Mouse (Mus musculus): ENCODE measurements around the gene Lrch1.

The Lrch1 gene

GRCm38 (mm10) chr14:74852965-74853758, 94.5 kb downstream of the Lrch1 start:
- DNase-seq (ENCODE audit: low spot score): no peak

GRCm38 (mm10) chr14:74851866-74852265, 95.8 kb downstream of the Lrch1 start:
- DNase-seq (ENCODE audit: low spot score): no peak

GRCm38 (mm10) chr14:74849020-74849419, 98.7 kb downstream of the Lrch1 start:
- DNase-seq (ENCODE audit: low spot score): no peak

DNA sequence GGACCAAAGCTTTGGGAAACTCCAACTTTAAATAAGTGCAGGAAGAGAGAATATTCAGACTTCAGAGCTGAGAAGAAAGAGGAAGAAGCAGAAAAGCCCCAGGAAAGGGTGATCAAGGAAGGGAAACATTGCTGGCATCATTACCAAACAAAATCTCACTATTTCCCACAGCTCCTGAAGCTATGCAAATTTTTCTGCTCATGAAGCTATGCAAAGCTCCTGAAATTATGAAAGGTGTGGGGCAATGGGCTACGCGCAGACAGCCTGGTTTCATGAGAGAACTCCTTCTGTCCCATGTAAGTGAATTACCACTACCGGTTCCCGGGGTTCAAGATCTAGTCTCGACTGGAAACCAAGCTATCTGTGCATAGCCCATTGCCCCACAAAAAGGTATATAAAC, 99.5 kb downstream of the Lrch1 start:
- DNase-seq (ENCODE audit: low spot score): no peak

- peak; percentile 94 for DNase-seq (ENCODE audit: low spot score)
Measured at GRCm38 (mm10) chr14:74847311-74848133, 100.2 kb downstream of the Lrch1 start.

DNA sequence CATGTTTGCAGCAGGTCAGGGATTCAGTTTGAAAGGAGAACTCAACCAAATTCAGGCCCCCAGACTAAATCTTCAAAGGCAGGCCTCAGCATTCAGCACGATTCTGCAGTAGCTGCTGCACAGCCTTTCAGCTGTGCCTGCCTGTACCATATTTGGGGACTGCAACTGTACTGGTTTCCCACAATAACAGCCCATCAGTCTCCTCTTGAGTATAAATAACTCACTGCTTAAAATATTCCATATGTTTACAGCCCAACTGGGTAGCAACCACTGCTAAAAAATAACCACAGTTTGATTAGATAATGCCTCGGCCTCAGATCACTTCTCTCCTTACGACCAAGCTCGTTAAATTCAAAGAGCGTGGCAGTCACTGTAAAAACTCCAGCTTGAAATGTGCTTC, 101.0 kb downstream of the Lrch1 start:
- no peak for DNase-seq (ENCODE audit: low spot score)

DNA sequence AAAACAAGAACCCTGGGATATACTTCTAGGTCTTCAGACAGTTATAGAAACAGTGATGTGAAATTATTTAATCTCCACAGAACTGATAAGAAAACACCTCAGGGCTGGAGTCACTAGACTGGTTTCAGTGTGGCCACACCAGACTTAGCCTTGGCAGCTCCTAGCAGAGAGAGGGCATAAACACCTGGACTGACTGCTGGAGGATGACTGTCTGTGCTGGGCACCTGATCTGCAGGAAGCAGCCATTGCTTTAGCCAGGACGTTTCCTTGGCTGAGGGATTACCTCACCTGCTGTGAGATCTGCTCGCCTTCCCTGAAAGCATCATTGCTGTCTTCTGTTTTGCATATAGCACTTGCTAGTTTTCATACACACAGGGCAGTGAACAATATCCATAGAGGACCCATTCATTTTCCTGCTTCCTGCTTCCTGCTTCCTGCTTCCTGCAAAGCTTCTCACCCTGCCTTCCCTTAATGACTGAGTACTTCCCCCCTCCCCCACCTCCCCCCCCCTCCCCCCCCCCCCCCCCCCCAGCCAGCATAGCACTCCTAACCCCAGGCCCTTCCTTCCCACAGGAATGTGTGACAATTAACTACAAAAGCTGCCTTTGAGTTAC, 101.9 kb downstream of the Lrch1 start:
- no peak for DNase-seq (ENCODE audit: low spot score)

DNA sequence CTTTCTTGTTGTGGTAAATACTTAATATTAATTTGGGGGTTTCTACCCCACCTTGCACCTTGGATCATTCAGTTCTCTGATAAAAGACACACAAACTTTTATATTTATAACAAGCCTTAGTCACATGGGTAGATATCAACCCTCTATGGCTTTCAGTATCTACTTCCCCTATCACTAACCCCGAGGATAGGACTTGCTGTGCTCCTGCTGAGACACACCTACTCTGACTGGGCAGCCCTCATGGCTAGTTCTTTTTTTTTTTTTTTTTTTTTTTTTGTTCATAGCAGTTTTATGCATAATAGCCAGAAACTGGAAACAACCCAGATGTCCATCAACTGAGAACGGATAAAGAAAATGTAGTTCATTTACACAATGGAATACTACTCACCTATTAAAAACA, 106.0 kb downstream of the Lrch1 start:
- DNase-seq (ENCODE audit: low spot score): no peak

DNA sequence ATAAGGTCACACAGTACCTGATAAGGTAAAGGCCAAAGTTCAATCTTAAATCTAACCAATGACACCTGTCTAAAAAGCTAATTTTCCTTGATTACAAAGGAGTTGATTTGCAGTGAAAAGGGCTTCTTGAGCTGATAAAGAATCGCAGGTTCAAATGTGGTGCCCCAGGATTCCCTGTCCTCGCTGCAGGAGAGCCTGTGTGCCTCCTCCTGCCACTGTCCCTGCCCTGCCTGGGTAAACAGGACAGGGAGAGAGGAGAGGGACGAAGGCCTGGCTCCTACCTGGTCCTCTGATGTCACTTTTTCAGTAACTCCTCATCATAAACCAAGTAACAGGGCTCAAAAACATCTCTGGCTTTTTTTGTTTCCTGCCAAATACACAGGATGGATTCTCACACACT, 106.4 kb downstream of the Lrch1 start:
- no peak for DNase-seq (ENCODE audit: low spot score)

DNA sequence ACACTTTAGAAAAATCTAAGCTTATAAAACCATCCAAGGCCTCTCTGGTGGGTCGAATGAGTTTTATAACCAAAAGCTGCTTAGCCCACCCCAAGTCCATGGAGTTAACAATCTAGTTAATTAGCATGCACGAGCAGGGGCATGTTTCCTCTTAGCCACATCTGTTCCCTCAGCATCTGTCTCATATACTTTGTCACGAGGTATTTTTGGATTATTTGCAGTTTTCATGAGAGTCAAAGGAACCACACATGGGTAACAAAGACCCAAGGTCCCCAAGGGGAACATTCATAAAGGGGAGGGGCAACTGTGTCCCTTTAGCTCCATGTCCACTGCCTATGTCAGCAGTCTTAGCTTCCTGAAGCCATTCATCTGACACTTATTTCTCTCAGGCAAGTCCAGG, 106.9 kb downstream of the Lrch1 start:
- DNase-seq (ENCODE audit: low spot score): no peak

GRCm38 (mm10) chr14:74840328-74840727, 107.3 kb downstream of the Lrch1 start:
- no peak for DNase-seq (ENCODE audit: low spot score)

DNA sequence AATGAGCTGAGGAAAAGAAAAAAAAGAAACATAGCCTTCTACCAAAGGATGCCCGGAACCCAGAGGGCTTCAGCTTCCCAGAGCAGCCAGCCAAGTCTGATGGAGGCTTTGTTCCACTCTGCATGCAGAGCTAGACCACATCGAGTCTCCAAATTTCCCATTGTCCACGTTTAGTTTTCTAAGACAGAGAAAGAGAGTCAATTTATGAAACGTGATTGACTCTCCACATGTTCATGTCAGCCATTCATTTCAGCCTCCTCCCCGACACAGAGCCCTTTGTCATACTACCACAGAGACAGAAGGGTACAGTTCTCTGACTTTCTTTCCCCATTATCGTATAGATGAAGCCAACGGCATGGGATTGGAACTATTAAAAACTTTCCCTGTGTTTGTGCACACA, 108.9 kb downstream of the Lrch1 start:
- DNase-seq (ENCODE audit: low spot score): no peak

DNA sequence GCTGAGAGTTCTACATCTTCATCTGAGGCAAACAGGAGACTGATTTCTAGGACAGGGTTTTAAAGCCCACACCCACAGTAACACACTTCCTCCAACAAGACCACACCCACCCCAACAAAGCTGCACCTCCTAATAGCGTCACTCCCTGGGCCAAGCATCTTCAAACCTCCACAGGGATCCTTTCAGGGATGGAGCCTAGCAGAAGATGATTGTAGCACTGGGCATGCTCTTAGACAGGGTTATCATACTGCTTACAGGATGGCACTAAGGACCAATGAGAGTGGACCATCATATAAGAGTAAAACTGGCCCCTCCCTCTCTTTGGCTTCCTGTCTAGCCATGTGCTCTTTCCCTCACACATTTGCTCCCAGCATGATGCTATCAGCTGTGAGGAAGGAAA, 112.7 kb downstream of the Lrch1 start:
- peak; percentile 23 for DNase-seq (ENCODE audit: low spot score)

DNA sequence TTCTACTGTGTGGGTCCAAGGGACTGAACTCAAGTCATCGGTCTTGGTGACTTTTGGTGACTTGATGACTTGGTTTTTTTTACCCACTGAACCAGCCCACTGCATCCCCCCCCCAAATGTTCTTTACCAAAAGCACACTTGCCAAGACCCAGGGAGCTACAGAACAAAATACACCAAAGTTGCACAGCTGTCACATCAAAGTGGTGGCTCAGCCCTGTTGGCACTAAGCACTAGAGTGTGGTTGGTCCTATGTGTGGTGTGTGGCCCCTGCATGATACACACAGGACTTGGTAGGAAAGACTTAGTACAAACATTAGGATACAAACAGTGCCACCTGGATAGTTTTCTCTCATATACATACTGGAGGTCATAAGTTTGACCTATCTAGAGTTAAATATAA, 113.5 kb downstream of the Lrch1 start:
- DNase-seq (ENCODE audit: low spot score): peak; percentile 19

DNA sequence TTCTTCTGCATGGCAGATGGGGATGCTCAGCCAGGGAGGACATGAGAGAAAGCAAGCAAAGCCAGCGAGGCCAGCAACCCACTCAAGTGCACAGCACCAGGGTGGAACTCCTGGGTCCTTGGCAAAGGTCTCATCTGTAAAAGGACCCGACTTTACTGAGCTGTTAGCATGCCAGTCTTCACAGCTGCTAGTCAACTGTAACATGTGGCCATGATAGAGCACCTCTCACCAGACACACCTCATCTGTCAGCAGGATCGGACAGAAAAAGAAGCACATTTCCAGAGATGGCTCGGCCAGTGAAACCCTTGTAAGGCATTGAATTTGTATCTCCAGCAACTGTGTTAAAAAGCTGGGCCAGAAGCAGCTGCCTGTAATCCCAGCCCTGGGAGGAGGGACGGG, 116.0 kb downstream of the Lrch1 start:
- no peak for DNase-seq (ENCODE audit: low spot score)

DNA sequence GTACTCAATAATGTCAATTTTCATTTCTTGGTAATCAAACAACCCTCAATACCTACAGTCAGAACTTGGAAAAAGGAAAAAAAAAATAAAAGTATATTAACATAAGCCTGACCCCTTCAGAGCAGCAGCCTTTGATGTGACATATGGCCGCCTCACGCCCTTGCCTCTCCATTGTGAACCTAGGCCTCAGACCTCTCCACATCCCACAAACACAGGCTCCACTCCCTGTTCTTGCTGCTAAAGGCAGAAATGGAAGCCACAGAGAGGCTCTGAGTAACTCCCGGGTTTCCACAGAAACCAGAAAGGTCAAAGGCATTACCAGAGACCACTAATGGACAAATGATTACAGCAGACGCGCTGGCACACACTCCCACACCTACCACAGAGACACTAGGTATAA, 116.6 kb downstream of the Lrch1 start:
- DNase-seq (ENCODE audit: low spot score): no peak

DNA sequence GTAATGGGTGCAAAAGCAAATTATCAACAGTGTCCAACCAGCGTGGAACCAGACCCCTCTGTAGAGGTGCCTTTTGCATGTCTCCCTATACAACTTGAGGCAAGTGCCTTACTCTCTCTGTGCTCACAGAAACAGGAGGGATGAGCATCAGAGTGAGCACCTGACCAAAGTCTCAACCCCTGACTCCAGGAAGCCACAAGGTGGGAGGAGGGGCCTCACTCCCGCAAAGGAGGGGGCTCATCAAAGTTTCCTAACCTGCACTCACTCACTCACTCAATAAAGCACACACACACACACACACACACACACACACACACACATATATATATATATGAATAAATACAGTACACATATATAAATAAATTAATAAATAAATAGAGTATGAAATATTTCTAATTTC, 117.1 kb downstream of the Lrch1 start:
- DNase-seq (ENCODE audit: low spot score): peak; percentile 29

DNA sequence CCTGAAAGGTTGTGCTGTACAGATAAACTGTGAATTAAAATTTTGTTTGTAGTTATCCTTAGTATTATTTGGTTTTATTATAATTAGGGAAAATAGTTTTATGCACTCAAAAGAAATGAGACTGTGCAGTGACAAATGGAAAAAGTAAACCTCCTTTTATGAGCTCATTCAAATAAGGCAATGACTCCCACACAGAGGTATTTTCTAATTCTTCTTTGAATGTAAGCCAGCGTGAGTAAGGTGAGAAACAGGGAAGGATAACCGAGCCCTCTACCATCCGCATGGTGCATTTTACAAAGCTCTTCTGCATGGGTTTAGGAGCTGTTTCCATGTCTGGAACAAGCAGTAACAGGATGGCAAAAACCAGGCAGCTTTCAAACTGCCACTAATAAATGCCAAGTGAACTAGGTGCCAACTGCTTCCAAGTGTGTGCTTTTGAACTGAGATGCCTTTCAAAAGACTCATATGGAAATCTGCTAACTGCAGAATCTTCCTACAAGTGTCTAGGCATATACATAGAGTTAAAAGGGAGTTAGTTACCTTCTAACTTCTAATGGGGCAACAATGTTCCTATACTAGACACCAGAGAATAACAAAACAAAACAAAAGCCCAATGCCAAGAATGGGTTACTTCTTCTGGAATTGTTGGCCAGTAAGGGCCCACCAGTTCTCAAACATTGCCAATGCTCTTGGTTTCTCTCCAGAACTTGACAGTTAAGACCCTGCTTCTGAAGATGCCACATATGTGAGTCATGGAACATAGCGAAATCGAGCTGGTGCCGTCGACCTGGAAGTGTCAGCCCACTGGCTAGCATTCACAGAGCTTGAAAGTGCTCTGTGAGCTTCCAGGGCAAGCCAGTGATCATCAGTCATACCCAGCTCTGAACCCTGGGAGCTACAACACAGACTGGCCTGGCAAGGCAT, 124.7 kb downstream of the Lrch1 start:
- DNase-seq (ENCODE audit: low spot score): no peak

DNA sequence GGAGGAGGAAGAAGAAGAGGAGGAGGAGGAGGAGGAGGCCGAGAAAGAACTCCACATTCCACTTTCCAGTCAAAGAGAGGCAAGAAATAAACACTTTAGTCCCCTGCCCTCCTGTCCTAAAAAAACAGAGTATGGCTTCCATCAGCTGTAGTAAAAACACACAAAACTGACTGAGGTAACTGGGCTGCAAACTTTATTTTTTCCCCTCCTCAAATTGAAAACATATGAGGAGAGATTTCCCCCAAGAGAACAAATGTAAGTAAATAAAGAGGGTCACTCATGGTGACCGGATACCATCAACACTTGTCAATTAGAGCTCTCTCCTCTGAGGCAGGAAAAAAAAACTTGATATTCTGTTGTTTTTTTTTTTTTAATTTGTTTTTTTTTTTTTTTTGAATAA, 125.6 kb downstream of the Lrch1 start:
- DNase-seq (ENCODE audit: low spot score): no peak

GRCm38 (mm10) chr14:74820180-74820813, 127.4 kb downstream of the Lrch1 start:
- no peak for DNase-seq (ENCODE audit: low spot score)

DNA sequence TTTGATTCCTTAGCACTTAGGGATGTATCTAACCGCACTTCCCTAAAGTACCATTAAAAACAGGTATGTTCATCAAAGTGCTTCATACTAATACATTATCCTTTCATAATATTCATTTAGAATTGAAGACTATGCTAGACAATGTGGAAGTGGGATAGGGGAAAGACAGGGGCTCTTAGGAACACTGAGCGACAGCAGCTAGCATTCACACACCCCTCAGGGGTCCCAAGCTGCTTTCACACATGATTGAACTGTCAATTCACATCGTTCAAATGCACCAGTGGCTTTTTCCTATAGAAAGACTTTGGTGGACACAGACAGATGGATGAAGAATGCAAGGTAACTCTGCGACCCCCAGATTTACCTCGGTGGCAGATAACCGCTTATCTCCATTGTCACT, 131.0 kb downstream of the Lrch1 start:
- no peak for DNase-seq (ENCODE audit: low spot score)
